Mouse (Mus musculus): ENCODE results near the gene Fan1. TPM values are rescaled to one million over a fixed set of nuclear protein-coding genes. Genes with fewer than 3 reads are reported as not detected.

Gene Fan1
- polyA plus RNA-seq (2012; fragmentation: generic; extraction: Trizol), result 1 to 10 TPM in 1 of 2 experiments, under 1 TPM in 1; 0.26 to 2.2 TPM

DNA sequence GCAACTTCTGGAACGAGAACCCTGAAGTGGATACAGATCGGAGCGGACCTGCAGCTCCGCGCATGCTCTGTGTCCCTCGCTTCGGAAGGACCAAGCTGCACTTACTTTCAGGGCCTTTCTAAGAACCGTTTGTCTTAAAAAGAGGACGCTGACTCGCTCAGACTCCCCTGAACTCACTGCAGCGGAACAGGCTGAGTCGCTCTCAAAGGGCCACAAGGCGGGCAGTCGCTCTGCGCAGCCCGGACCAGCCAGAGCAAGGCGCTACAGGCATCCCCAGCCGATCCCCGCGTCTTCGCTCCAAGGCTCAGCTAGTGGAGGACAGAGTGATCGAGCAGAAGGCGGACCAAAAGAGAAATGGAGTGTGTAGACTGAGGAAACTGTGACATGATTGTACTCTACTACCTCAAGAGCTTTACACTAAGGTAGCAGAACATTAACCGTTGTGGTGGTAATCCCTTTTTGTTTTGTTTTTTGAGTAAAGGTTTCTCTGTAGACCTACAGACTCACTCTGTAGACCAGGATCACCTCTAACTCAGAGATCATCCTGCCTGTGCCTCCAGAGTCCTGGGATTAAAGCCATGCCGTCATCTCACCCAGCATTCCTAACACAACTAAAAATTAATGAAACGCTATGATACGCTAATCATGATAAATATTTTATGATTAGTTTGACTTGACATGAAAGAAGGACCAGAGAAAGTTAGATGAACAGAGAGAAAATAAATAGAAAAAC lies at the start of gene Fan1:
Gene Fan1, minus strand, starts transcription at position 266 of the 733 bp plus-strand sequence.

DNA sequence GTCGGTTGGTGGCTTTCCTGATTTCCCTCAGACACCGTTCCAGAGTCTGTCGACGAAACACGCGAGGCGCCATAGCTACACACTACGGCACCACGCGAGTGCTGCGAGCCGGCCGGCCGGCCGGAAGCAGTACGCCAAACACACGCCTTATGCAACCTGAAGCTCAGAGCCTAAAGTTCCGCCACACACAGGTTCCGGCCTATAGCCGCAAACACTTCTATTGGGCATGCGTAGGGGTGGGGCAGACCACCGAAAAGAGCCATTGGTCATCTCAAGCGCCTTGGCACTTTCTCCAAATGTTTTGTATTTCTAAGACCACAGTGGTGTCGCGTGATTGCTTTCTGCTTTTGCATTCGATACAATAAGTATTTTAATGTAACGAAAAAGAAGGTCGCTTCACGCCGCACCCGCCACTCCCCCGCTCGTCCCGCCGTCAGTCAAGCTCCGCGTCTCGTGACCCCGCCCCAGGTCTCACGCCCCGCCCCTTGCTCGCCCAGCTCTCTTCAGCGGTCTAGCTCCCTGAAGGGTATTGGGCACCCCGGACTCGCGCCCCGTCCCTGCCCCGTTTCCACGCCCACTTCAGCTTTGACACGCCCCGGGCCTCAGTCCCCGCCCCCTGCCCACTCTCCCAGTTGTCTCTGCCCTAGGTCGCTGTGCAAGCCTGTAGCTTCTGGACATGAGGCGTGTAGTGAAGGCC lies 18.4 kb upstream of the Fan1 start, which contains the start of the genes Mphosph10 and Mcee:
Gene Mphosph10, minus strand, starts transcription at position 147 of the 697 bp plus-strand sequence.
Gene Mcee, plus strand, starts transcription at position 486 of the 697 bp plus-strand sequence.

Other genes with a start within 250 kb of the Fan1 start
- gene Trpm1, start 220.3 kb downstream of the Fan1 start, polyA plus RNA-seq (2012; fragmentation: generic; extraction: Trizol), result under 1 TPM; 0.12 to 0.42 TPM
- 1 to 10 TPM; 1.4 to 4.4 TPM for gene Mtmr10, start 86.4 kb downstream of the Fan1 start, polyA plus RNA-seq (2012; fragmentation: generic; extraction: Trizol)
- gene Mphosph10, start 18.2 kb upstream of the Fan1 start, polyA plus RNA-seq (2012; fragmentation: generic; extraction: Trizol), result 1 to 10 TPM in 1 of 2 experiments, under 1 TPM in 1; 0.74 to 1.7 TPM
- 10 to 100 TPM in 1 of 2 experiments, 1 to 10 TPM in 1; 9.8 to 57.0 TPM for gene Mcee, start 18.5 kb upstream of the Fan1 start, polyA plus RNA-seq (2012; fragmentation: generic; extraction: Trizol)
- not detected for gene Apba2, start 127.6 kb upstream of the Fan1 start, polyA plus RNA-seq (2012; fragmentation: generic; extraction: Trizol)

Measured in C3H10T1/2 (cell line).